Mouse (Mus musculus) brain, embryonic 14.5 days (tissue): ENCODE measurements at regions not wholly inside any gene's neighbourhood (a gene's known extent, or its start where the extent isn't known, plus 50 kb on each side); places are given as distances from the start of the nearest gene placed in this dataset.

ENCODE experiments used
- CTCF ChIP-seq: fragments of 200-500 bp; IDR thresholded peaks from 2 replicates; pipeline ENCODE4 v1.5.1; 2012; ENCODE audit warnings: inconsistent platforms, mild to moderate bottlenecking, moderate library complexity, borderline replicate concordance; ENCODE audit not compliant: insufficient read depth, insufficient read length; ENCODE audit errors: extremely low read depth
- POLR2A ChIP-seq: fragments of 200-500 bp; IDR thresholded peaks from 2 replicates; pipeline ENCODE4 v1.6.1; 2012; ENCODE audit warnings: mild to moderate bottlenecking, inconsistent platforms, borderline replicate concordance; ENCODE audit not compliant: poor library complexity, insufficient read depth, insufficient read length, severe bottlenecking; ENCODE audit errors: extremely low read depth

DNA sequence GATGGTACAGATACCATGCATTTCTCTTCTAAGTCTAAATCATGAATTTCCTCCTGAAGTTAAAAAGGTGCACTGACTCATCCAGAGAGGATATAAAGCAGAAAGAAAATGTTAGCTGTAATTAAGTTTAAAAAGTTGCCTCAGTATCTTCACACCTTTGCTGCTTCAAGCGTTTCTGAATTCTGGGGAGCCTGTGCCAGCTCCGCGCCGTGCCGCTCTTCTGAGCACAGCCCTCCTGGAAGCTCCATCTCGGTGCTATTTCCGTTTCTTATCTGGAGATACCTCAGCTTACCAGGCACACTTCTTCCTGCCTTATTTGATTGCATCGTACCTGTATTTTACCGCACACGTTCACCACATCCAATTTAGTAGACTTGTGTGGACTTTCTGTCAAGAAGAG lies 203.4 kb upstream of the Cnr1 start:
- TF ChIP-seq POLR2A, result no peak
- no peak for TF ChIP-seq CTCF
